Mouse (Mus musculus): ENCODE measurements around the gene Dync1i1.
"Not testable (repeated sequence)": the region's sequence is repeated elsewhere in the genome, so short reads cannot be mapped to it uniquely, and the experiment has no call there.

The Dync1i1 gene

GRCm38 (mm10) chr6:5725611-5726236 is at the start of gene Dync1i1:
Gene Dync1i1 (plus strand): TSS chr6:5725639.
- peak; percentile 70 to 75 for DNase-seq (ENCODE audit: low spot score in 2 of 2)

- no peak for DNase-seq (ENCODE audit: low spot score in 2 of 2)
Observed at GRCm38 (mm10) chr6:5679738-5680137, 45.7 kb upstream of the Dync1i1 start.

- DNase-seq (ENCODE audit: low spot score in 2 of 2) = no peak
Observed at GRCm38 (mm10) chr6:5701826-5702225, 23.6 kb upstream of the Dync1i1 start.

- not testable (repeated sequence) for DNase-seq (ENCODE audit: low spot score in 2 of 2)
Observed at GRCm38 (mm10) chr6:5707894-5708293, 17.5 kb upstream of the Dync1i1 start.

GRCm38 (mm10) chr6:5710063-5710605 is 15.3 kb upstream of the Dync1i1 start:
- no peak for DNase-seq (ENCODE audit: low spot score in 2 of 2)

GRCm38 (mm10) chr6:5712620-5713019 is 12.8 kb upstream of the Dync1i1 start:
- no peak for DNase-seq (ENCODE audit: low spot score in 2 of 2)

- no peak for DNase-seq (ENCODE audit: low spot score in 2 of 2)
Observed at GRCm38 (mm10) chr6:5715101-5715618, 10.3 kb upstream of the Dync1i1 start.

- DNase-seq (ENCODE audit: low spot score in 2 of 2) = no peak
Observed at GRCm38 (mm10) chr6:5718955-5719354, 6.5 kb upstream of the Dync1i1 start.

- DNase-seq (ENCODE audit: low spot score in 2 of 2) = not testable (repeated sequence)
Observed at GRCm38 (mm10) chr6:5720716-5721115, 4.7 kb upstream of the Dync1i1 start.

GRCm38 (mm10) chr6:5723986-5724385 is 1.5 kb upstream of the Dync1i1 start:
- no peak for DNase-seq (ENCODE audit: low spot score in 2 of 2)

GRCm38 (mm10) chr6:5726237-5726670 is 815 bp downstream of the Dync1i1 start:
- DNase-seq (ENCODE audit: low spot score in 2 of 2) = peak in 1 of 2 experiments; percentile 28

GRCm38 (mm10) chr6:5733217-5733616 is 7.8 kb downstream of the Dync1i1 start:
- DNase-seq (ENCODE audit: low spot score in 2 of 2) = no peak

- DNase-seq (ENCODE audit: low spot score in 2 of 2) = no peak
Observed at GRCm38 (mm10) chr6:5734398-5734797, 9.0 kb downstream of the Dync1i1 start.

GRCm38 (mm10) chr6:5734862-5735261 is 9.4 kb downstream of the Dync1i1 start:
- DNase-seq (ENCODE audit: low spot score in 2 of 2) = no peak

- no peak for DNase-seq (ENCODE audit: low spot score in 2 of 2)
Observed at GRCm38 (mm10) chr6:5739711-5740110, 14.3 kb downstream of the Dync1i1 start.

GRCm38 (mm10) chr6:5741395-5742032 is 16.1 kb downstream of the Dync1i1 start:
- no peak for DNase-seq (ENCODE audit: low spot score in 2 of 2)

- no peak for DNase-seq (ENCODE audit: low spot score in 2 of 2)
Observed at GRCm38 (mm10) chr6:5750079-5750711, 24.8 kb downstream of the Dync1i1 start.

GRCm38 (mm10) chr6:5752128-5752527 is 26.7 kb downstream of the Dync1i1 start:
- peak; percentile 26 to 49 for DNase-seq (ENCODE audit: low spot score in 2 of 2)

- no peak for DNase-seq (ENCODE audit: low spot score in 2 of 2)
Observed at GRCm38 (mm10) chr6:5752617-5753016, 27.2 kb downstream of the Dync1i1 start.

GRCm38 (mm10) chr6:5756509-5757130 is 31.2 kb downstream of the Dync1i1 start:
- DNase-seq (ENCODE audit: low spot score in 2 of 2) = no peak

- no peak for DNase-seq (ENCODE audit: low spot score in 2 of 2)
Observed at GRCm38 (mm10) chr6:5762943-5763342, 37.5 kb downstream of the Dync1i1 start.

- DNase-seq (ENCODE audit: low spot score in 2 of 2) = no peak
Observed at GRCm38 (mm10) chr6:5768576-5768975, 43.1 kb downstream of the Dync1i1 start.
